Mouse (Mus musculus): Measurements from ENCODE around the gene AY074887.
"Not testable (repeated sequence)": the region's sequence is repeated elsewhere in the genome, so short reads cannot be mapped to it uniquely, and the experiment has no call there.

Gene AY074887

DNA sequence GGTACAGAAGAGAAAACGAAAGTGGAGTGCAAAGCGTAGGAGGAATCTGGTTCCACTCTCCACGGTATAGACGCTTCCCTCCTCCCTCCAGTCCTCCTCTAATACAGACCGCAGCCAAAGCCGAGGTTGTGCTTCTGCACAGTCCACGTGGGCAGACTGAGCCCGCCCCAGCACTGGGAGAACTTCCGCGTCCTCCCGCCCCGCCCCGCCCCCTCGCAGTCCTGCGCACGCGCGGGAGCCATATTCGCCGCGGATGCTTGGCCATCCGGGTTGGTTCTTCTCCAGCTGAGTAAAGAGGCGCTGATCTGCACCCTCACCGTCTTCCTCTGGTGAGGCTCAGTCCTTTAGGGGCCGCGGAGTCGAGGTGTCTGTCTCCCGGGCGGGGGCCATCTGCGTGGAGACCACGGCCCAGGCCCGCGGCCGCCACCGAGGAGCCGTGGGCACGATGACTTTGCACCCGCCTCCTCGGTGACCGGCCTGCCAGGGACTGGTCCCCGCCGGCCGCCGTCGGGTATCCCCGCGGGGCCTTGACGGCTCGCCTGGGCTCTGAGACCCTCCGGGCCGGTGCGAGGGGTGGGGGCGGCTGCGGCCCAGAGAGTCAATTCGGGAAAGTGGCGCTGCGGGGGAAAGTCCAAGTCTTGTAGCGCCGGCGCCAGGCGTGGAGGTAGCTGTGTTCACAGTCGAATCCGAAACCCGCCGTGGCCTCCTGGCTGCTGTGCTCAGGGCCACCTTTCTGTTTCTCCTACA lies at the start of gene AY074887, which contains the start of gene Psma4:
Gene AY074887, minus strand, starts transcription at position 424 of the 747 bp plus-strand sequence.
Gene Psma4, plus strand, starts transcription at position 216 of the 747 bp plus-strand sequence.
- peak; percentile 96 for DNase-seq

- DNase-seq, result no peak
Measured at GRCm38 (mm10) chr9:54995645-54996044, 44.8 kb upstream of the AY074887 start.

DNA sequence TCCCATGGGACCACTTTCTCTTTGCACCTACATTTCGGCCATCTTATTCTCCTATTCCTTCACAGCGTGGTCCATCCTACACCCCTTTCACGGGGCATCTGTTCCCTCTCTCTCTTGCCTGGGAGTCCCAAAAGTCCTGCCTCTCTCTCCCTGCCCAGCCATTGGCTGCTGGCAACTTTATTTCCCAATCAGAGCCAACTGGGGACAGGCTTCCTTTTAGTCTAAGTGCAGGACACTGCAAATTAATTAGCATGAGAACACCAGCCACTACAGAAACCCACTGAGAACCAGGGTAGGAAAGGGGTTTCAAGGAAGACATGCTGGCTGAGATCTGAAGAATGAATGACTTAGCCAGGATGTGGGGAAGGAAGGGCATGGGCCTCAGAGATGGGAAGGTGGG lies 43.6 kb upstream of the AY074887 start:
- no peak for DNase-seq

DNA sequence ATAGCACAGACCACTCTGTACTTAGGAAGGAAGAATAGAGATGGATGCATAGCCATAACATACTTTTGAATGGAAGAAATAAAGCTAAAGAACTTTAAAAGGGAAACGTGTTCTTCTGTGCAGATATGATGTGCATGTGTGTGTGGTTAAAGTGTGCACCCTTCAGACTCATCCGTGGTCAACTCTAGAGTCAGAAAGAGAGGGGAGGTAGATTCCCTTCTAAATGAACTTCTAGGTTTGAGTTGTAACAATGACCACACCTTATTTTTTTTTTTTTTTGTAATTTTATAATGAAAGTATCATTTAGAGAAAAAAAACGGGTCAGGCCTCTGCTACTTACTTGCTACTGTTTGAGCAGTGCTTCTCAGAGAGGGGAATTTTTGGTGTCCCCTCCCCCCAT lies 39.6 kb upstream of the AY074887 start:
- DNase-seq, result no peak

DNA sequence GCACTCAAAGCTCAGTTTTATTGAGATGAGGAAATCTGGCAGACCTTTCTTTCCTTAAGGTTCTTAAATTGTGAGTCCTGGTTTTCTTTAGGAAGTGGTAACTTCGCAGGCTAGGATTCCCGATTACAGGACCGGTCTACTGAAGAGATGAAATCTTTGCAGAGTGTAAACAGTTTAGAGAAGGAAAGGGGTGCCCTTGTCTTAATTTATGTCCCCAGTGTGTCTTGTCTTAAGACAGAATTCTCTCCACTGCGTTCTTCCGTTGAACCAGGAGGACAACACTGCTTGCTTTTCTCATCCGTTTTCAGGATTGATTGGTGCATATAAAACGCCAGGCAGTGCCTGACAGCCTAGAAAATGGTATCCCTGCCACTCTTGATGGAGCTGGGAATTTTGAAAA lies 31.6 kb upstream of the AY074887 start:
- DNase-seq, result no peak

DNA sequence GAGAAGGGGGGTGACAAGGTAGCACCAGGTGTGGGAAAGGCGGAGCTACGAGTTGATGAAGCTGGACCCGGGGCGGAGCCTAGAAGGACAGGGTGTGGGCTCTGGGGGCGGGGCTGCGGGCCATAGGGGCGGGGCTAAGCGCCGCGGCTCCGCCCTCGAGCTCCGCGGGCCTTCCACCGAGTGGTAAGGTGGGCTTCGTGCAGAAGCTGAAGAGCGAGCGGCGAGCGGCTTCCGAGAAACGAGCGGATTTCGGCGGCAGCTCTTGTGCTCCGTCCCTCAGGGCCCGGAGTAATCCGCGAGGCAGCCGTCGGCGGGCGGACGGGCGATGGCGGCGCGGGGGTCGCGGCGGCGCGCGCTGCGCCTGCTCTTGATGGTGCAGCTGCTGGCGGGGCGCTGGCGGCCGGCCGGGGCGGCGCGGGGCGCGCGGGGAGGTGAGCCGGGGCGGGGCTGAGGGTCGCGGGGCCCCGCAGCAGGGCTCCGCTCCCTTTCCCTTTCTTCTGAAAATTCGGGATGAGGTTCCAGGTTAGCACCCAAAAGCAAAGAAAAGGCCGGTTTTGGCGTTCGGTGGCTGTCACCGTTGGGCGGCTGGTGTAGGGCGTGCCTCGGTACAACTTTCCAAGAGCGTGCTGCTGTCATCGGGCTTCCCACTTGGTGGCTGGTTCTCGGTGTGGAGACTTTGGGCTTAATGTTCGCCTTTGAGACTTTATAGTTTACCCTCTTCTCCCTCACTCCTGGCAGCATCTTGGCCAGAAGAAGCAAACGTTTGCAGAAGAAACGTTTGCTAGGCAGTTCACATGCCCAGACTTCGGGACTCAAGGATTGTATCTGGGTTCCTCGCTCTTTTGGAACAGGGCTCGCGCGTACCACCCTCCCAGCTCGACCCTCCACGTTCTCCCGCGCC lies 30.7 kb upstream of the AY074887 start:
- DNase-seq, result peak; percentile 83

- DNase-seq, result peak; percentile 69
Measured at GRCm38 (mm10) chr9:54980674-54981073, 29.9 kb upstream of the AY074887 start, which contains the start of gene Chrna5. Gene Chrna5, plus strand, starts transcription at chr9:54980880.

DNA sequence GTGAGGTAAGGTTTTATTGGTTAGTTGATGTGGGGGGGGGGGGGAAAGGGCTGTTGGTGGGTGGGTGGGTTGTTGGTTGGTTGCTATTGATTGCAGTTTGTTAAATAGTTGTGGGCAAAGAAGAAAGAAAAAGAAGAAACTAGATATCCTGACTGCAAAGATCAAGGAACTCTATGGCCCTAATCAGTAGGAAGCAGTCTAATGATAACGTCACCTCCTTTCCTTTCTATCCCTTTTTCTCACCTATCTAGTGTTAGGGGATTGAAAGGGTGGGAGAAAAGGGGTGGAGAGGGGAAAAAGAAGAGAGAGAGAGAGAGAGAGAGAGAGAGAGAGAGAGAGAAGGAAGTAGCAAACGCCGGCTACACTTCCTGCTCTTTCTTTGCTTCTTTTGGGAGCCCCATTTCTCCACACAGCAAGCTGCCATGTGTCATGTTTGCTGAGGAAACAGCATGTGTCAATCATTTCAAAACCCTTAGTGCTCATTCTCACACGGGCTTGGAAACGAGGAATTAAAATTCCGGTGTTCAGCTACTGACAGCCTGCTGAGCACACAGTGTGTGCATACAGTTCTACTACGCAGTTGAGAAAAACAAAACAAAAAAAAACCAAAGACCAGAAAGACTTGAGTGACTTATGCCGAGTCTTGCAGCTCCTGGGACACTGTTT lies 19.3 kb upstream of the AY074887 start:
- no peak for DNase-seq

DNA sequence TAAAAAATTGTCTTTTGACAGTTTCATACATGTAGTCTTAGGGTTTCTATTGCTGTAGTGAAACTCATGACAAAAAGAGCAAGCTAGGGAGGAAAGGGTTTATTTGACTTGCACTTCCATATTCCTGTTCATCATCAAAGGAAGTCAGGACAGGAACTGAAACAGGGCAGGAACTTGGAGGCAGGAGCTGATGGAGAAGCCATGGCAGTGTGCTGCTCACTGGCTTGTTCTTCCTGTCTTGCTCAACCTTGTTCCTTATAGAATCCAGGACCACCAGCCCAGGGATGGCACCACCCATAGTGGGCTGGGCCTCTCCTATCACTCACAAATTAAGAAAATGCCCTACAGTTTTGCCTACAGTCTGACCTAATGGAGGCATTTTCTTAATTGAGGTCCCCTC lies 12.9 kb upstream of the AY074887 start:
- no peak for DNase-seq

GRCm38 (mm10) chr9:54961059-54961458 lies 10.3 kb upstream of the AY074887 start:
- DNase-seq, result no peak

GRCm38 (mm10) chr9:54950162-54950561 lies 636 bp downstream of the AY074887 start:
- DNase-seq, result not testable (repeated sequence)

DNA sequence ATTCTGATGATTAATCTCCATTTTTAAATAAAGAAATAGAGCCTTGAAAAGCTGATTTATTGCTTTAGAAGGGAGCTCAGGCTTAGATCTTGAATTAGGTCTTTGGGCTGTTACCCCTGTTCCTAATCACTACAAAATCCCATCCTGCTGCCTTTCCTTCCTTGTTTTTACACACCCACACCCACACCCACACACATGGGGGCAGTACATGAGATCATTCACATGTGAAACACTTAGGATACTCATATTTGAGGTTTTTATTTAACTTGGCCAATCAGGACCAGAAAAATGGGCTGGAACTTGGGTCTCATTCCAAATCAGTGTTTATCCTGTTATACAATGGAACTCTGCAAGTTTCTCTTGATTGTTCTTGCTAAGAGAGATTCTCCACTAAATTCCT lies 1.3 kb downstream of the AY074887 start:
- DNase-seq, result no peak

DNA sequence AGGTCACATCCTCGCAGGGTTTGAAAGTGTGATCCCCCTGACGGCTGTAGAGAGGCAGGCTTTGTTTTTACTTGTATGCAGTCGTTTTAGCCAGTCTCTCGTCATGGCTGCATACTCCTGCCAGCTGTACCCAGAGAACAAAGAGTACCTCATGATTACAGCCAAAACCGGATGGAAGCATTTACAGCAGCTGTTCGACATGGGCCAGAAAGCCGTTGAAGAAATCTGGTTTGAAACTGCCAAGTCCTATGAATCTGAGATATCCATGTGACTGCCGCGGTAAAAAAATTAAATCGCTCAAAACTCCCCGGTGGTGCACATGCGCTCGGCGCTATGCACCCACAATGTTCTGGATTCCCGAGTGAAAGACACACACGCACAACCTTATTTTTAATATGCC lies 4.5 kb downstream of the AY074887 start:
- DNase-seq, result no peak

DNA sequence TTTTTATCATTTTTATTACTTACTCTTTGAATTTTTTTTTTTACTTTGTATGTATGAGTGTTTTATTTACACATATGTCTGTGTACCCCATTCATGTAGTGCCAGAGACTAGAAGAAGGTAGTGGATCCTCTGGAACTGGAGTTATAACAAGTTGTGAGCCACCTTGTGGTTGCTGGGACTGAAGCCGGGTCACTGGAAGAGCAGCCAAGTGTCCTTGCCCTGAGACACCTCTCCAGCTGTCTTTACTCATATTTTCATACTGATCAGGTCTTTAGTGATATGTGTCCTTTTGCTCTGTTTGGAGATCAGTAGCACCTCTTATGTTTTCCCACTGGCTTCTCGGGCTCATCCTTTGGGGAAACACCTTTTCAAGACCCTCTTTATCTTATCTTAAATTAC lies 6.3 kb downstream of the AY074887 start:
- DNase-seq, result no peak

- no peak for DNase-seq
Measured at GRCm38 (mm10) chr9:54942071-54942470, 8.7 kb downstream of the AY074887 start.

DNA sequence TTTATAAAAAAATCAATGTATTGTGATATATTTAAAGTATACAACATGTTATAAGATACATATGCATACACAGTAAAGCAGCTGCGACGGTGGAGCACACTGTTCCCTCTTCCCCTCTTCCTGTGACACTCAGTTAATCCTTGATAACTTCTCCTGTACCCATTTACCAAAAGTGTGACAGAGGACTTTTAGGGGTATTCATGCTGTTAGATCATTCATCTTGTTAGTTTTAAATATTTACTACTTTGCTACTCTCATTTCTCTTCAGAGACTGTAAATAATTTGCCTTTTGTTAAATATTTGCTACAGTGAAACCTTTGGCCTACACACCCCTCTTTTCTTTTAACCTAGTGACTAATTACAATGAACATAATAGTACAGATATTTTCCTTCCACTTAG lies 18.4 kb downstream of the AY074887 start:
- no peak for DNase-seq

DNA sequence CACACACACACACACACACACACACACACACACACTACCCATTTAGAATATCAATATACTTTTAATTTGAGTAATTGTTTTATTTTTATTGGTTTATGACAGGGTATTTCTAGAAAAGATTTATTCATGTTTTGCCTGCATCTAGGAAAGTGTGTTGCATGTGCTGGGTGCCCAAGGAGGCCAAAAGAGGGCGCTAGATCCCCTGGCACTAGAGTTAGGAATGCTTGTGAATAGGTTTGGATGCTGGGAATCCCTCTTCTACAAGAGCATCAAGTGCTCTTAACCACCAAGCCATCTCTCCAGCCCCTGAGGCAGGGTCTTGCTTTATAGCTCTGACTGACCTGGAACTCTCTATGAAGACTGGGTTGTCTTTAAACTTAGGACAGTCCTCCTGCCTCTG lies 19.0 kb downstream of the AY074887 start:
- DNase-seq, result no peak

DNA sequence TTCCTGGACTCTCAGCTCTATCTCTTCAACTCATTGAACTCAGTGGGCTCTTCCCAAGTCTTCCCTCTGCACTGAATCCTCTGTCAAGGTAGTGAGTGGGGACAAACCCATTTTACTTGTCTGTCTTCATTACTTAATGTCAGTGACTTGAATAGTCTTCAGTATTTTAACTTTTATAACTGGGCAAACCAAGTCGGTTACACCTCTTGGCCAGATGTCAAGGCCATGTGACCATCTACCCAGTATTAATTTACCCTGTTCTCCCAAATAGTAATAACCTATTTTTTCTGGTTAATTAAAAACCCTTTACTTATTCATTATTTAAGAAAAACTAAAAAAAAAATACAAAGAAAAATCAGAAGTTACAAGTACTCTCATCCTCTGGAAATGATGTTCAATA lies 20.1 kb downstream of the AY074887 start:
- DNase-seq, result no peak

DNA sequence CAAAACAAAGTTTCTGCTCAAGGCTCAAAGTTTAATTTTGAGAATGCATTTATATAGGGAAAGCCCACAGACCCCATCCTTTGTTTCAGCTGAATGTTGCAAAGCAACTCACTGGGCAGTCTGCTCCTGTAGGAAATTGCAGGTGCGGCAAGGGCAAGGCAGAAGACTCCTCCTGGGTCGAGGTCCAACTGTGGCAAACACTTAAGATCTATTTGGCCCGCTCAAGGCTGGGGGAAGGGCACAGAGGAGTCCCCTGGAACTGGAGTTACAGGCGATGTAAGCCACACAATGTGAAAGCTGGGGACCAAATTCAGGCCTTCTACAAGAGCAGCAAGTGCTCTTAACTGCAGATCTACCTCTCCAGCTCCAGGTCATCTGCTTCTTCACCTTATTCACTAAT lies 30.9 kb downstream of the AY074887 start:
- no peak for DNase-seq

- DNase-seq, result no peak
Measured at GRCm38 (mm10) chr9:54918781-54919180, 32.0 kb downstream of the AY074887 start.

GRCm38 (mm10) chr9:54918191-54918590 lies 32.6 kb downstream of the AY074887 start:
- DNase-seq, result no peak

DNA sequence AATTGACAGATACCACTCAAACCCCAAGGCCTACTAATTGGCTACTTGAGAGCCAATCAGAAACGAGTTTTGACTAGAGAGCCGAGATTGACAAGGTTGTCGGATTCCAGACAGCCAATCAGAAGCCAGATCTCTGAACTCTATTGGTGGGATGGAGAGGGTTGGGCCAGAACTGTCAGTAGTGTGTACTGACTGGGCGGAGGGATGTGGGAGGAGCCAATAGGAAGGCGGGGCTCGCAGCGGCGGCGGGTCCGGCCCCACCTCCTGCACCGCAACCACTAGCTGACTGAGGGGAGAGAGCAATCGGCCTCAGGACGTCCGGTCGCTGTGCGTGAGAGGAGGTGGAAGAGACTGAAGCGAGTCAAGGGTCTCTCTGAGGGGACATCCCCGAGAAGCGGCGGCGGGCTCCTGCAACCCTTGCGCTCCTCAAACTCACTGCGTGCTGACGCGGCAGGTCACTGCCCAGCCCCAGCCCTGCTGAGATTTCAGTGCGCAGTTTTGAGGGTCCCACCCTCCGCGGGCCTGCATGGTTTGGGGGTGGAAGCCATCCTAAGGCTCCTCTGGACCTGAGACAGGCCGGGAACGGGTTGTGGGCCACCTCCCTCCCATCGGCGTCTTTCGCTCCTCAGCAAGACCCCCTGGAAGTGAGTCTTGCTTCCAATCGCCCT lies 33.7 kb downstream of the AY074887 start, which contains the start of gene Hykk:
Gene Hykk, plus strand, starts transcription at position 274 of the 668 bp plus-strand sequence.
- DNase-seq, result peak; percentile 99

DNA sequence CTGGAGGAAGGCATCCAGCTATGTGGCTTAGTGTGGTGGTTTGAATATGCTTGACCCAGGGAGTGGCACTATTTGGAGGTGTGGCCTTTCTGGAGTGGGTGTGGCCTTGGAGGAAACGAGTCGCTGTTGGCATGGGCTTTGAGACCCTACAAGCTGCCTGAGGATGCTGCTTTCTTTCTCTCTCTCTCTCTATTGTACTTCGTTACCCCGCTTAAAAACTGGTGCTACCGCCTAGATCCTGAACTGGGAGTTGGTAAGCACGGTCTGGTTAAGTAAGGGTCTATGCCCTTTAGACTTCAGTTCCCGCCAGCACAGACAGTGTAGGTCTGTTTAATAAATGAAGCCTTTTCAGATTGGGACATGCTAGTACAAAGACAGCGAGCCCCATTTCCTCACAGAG lies 34.4 kb downstream of the AY074887 start:
- peak; percentile 28 for DNase-seq
